Mouse (Mus musculus) heart, adult 2 months (tissue): ENCODE results near the gene Atic. TPM values are rescaled to one million over a fixed set of nuclear protein-coding genes. Genes with fewer than 3 reads are reported as not detected.

ENCODE experiments used
- DNase-seq, 2 experiments: peaks; one replicate each; pipeline ENCODE4 v3.0.0; 2021
- H3K27ac ChIP-seq: fragments of 200-600 bp; 2 replicates; pipeline ENCODE4 v1.8.1; 2022
- H3K27me3 ChIP-seq: fragments of 200-500 bp; 2 replicates; pipeline ENCODE4 v1.6.1; 2012; ENCODE audit warnings: mild to moderate bottlenecking, low read length, inconsistent platforms, mixed read lengths; ENCODE audit not compliant: control insufficient read depth, insufficient read depth
- H3K36me3 ChIP-seq: fragments of 200-500 bp; 2 replicates; pipeline ENCODE4 v1.6.1; 2012; ENCODE audit warnings: low read length, inconsistent platforms; ENCODE audit not compliant: control insufficient read depth, insufficient read depth
- H3K4me1 ChIP-seq: fragments of 200-500 bp; 2 replicates; pipeline ENCODE4 v1.6.1; 2011; ENCODE audit warnings: low read length; ENCODE audit not compliant: control insufficient read depth, insufficient read depth
- H3K4me3 ChIP-seq: fragments of 200-600 bp; 2 replicates; pipeline ENCODE4 v1.8.1; 2022
- H3K79me2 ChIP-seq: fragments of 200-500 bp; replicated peaks from 2 replicates; pipeline ENCODE4 v1.6.1; 2012; ENCODE audit warnings: mild to moderate bottlenecking, inconsistent platforms, low read length, moderate library complexity, mixed read lengths; ENCODE audit not compliant: control insufficient read depth, insufficient read depth
- H3K9ac ChIP-seq: fragments of 200-500 bp; 2 replicates; pipeline ENCODE4 v1.6.1; 2012; ENCODE audit warnings: low read depth, mild to moderate bottlenecking, control low read depth, inconsistent platforms, low read length, mixed read lengths
- CTCF ChIP-seq: fragments of 200-600 bp; IDR thresholded peaks from 2 replicates; pipeline ENCODE4 v1.8.1; 2022; ENCODE audit warnings: antibody characterized with exemption, mild to moderate bottlenecking, moderate library complexity
- EP300 ChIP-seq: fragments of 200-500 bp; IDR thresholded peaks from 2 replicates; pipeline ENCODE4 v1.6.1; 2011; ENCODE audit warnings: low read depth, low read length, control low read depth; ENCODE audit not compliant: insufficient read depth
- POLR2A ChIP-seq: fragments of 200-500 bp; IDR thresholded peaks from 2 replicates; pipeline ENCODE4 v1.6.1; 2011; ENCODE audit warnings: mild to moderate bottlenecking, low read depth, low read length, control low read depth; ENCODE audit not compliant: insufficient read depth
- WGBS: fragments of 180-500 bp; shearing (Covaris S2); methylation state at CpG from one replicate; pipeline ENCODE4 v1.1.7; 2018; 5-methylcytosine and 5-hydroxymethylcytosine counted together
- intact Hi-C: fragments of 180-260 bp; cut with DNase I; formaldehyde crosslinking; loops from one replicate; pipeline ENCODE4 v1.15.1; 2025
- polyA plus RNA-seq: library from polyadenylated mRNA; depleted of rRNA; stranded (reverse); fragments of >200 nt; gene quantifications from 2 replicates; pipeline ENCODE4 v1.2.3, GENCODE M21; 2012
- total RNA-seq, 2 experiments: library from RNA; stranded (reverse); gene quantifications; 2 replicates each; pipeline ENCODE4 v1.2.3; 2021

Gene Atic
- total and polyA plus RNA-seq, 3 experiments: 15.3 to 23.3 (median 21.5) TPM

DNA sequence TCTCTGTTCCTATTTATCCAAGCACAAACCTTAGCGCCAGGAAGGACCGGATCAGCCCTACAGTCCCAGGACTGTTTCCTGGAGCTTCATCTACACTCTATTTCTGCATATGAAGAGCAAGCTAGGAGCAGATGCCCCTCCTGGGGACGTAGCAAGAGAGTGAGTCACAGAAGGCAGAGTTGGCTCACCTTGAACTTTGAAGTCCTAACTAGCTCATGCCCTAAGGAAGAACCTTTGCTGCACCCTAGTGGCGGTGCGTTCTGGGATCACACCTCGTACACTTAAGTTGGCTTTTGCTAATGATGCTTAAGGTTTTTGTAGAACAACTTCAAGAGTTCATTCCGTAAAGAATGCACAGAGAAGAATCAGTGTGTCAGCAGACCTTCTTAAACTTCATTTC lies 25.3 kb upstream of the Atic start:
- 20% methylated on average over 7 of the region's 7 CpGs for whole genome bisulfite sequencing
- H3K4me3 ChIP-seq: no peak overlapping the region
- no peaks in the 10 kb centered on the region for H3K27me3 ChIP-seq
- H3K9ac ChIP-seq: no peak overlapping the region
- peak; percentile 31 to 47 for DNase-seq
- TF ChIP-seq EP300: no peak
- peak; percentile 67 for TF ChIP-seq CTCF
- TF ChIP-seq POLR2A: no peak
- H3K79me2 ChIP-seq: no peaks in the 10 kb centered on the region
- no peak overlapping the region for H3K27ac ChIP-seq
- peaks cover 3% of the 10 kb centered on the region for H3K4me1 ChIP-seq
- intact Hi-C loops: no loop called here
- no peaks in the 10 kb centered on the region for H3K36me3 ChIP-seq

- TF ChIP-seq CTCF (no peak), EP300 (no peak), POLR2A (no peak)
- intact Hi-C loops: no loop called here
- 87% methylated on average over 4 of the region's 4 CpGs for WGBS
- H3K27ac ChIP-seq: no peak overlapping the region
- H3K9ac ChIP-seq: no peak overlapping the region
- H3K4me1 ChIP-seq: no peaks in the 10 kb centered on the region
- no peaks in the 10 kb centered on the region for H3K79me2 ChIP-seq
- no peak for DNase-seq
- no peaks in the 10 kb centered on the region for H3K36me3 ChIP-seq
- no peak overlapping the region for H3K4me3 ChIP-seq
- H3K27me3 ChIP-seq: no peaks in the 10 kb centered on the region
These were observed 17.3 kb upstream of the Atic start for GRCm38 (mm10) chr1:71539641-71540040.

GRCm38 (mm10) chr1:71540437-71540836 lies 16.5 kb upstream of the Atic start:
- Histone ChIP-seq H3K9ac (no peak overlapping the region), H3K4me3 (no peak overlapping the region), H3K27me3 (no peaks in the 10 kb centered on the region), H3K27ac (no peak overlapping the region), H3K36me3 (no peaks in the 10 kb centered on the region), H3K4me1 (no peaks in the 10 kb centered on the region), H3K79me2 (no peaks in the 10 kb centered on the region)
- WGBS: 76% methylated on average over 3 of the region's 3 CpGs
- DNase-seq: peak; percentile 23 to 25
- TF ChIP-seq CTCF: no peak
- no peak for TF ChIP-seq POLR2A
- no peak for TF ChIP-seq EP300
- intact Hi-C loops: no loop called here

DNA sequence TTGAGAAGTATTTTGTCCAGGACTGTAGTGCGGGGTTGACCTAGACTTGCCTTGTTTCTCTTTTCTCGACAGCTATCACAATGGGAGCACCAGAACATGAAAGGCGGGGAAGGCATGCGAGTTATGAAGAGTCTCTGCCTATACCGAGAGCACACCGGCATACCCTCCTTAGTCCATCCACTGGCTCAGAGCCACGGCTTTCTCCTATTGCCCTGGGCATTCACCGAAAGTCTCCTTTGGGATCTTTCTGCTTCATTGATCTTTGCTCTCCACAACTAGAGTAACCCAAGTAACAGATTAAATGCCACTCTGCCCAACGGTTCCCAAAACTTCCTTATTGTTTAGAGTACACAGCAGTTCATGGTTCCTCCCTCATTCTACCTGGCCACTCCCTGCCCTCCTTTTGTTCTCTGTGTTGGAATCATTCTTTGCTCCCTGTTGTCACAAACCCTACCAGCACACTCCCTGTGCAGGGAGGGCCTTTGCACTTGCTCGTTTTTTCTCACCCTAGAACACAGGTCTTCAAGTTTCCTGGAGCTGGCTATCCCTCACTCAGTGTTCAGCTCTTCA lies 6.2 kb upstream of the Atic start:
- no peak overlapping the region for H3K27ac ChIP-seq
- H3K4me3 ChIP-seq: no peak overlapping the region
- no peak overlapping the region for H3K9ac ChIP-seq
- intact Hi-C loops: loop anchor here (10.0 kb wide), 1 partner anchor 446 kb away; the partner anchor contains the start of gene Bard1
- no peaks in the 10 kb centered on the region for H3K27me3 ChIP-seq
- 75% methylated on average over 10 of the region's 10 CpGs for WGBS
- H3K36me3 ChIP-seq: no peaks in the 10 kb centered on the region
- H3K4me1 ChIP-seq: no peaks in the 10 kb centered on the region
- no peak for TF ChIP-seq CTCF
- no peak for TF ChIP-seq EP300
- no peak for TF ChIP-seq POLR2A
- DNase-seq: no peak
- H3K79me2 ChIP-seq: no peaks in the 10 kb centered on the region

DNA sequence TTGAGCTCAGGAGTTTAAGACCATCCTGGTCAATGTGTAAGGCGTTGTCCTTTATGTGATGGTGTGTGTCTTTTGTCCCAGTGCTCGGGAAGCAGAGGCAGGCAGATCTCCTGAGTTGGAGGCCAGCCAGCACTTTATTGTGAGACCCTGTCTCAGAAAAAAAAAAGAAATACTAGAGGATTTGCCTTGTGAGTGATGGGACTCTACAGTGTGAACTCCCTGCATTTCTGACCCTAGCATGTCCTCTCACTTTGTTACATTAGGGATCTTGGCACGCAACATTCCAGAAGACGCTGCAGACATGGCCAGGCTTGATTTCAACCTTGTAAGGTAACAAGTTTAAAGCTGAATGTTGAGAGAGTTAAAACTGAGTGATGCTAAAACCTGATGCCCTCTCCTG lies 3.7 kb downstream of the Atic start:
- intact Hi-C loops: no loop called here
- H3K4me3 ChIP-seq: no peak overlapping the region
- WGBS: 96% methylated on average over 4 of the region's 4 CpGs
- TF ChIP-seq CTCF (no peak), EP300 (no peak), POLR2A (no peak)
- peaks cover 5% of the 10 kb centered on the region for H3K36me3 ChIP-seq
- H3K27me3 ChIP-seq: no peaks in the 10 kb centered on the region
- no peak overlapping the region for H3K9ac ChIP-seq
- DNase-seq: no peak
- H3K27ac ChIP-seq: no peak overlapping the region
- no peaks in the 10 kb centered on the region; the same call in 1 of the 2 replicates for H3K79me2 ChIP-seq
- H3K4me1 ChIP-seq: peaks cover 5% of the 10 kb centered on the region

DNA sequence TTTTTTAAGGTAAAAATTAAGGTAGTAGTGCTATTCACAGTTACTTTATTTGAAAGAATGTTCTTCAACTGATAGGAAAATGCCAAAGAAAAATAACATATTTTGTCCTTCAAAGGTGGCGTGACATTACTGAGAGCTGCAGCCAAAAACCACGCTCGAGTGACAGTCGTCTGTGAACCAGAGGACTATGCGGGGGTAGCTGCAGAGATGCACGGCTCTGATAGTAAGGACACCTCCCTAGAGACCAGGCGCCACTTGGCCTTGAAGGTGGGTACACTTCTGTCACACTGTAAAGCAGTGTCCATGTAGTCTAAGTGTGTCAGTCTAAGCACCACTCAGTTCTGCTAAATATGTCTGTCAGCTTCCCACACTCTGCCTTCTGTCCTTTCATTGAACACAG lies 7.3 kb downstream of the Atic start:
- intact Hi-C loops: no loop called here
- Histone ChIP-seq H3K79me2 (no peaks in the 10 kb centered on the region; the same call in 1 of the 2 replicates), H3K9ac (no peak overlapping the region), H3K36me3 (no peaks in the 10 kb centered on the region), H3K4me3 (no peak overlapping the region), H3K27me3 (no peaks in the 10 kb centered on the region), H3K27ac (no peak overlapping the region), H3K4me1 (no peaks in the 10 kb centered on the region)
- TF ChIP-seq EP300 (no peak), POLR2A (no peak)
- WGBS: 95% methylated on average over 7 of the region's 7 CpGs
- DNase-seq: no peak
